Mouse (Mus musculus) thymus, adult 2 months (tissue): Measurements from ENCODE around the gene Tppp2.

Experiments used
- CTCF ChIP-seq: fragments of 200-500 bp; IDR thresholded peaks from 2 replicates; pipeline ENCODE4 v1.5.1; 2012; ENCODE audit warnings: mild to moderate bottlenecking, control low read depth, low read length, moderate library complexity, borderline replicate concordance; ENCODE audit not compliant: control insufficient read depth, poor library complexity, insufficient read depth; ENCODE audit errors: extremely low read depth
- POLR2A ChIP-seq: fragments of 200-500 bp; IDR thresholded peaks from 2 replicates; pipeline ENCODE4 v1.6.1; 2012; ENCODE audit warnings: mild to moderate bottlenecking, low read length, control low read depth, moderate library complexity; ENCODE audit not compliant: control insufficient read depth, poor library complexity, insufficient read depth; ENCODE audit errors: extremely low read depth

- TF ChIP-seq CTCF: no peak
- no peak for TF ChIP-seq POLR2A
Observed at GRCm38 (mm10) chr14:51960316-51960715, 42.1 kb downstream of the Tppp2 start.
